Mouse (Mus musculus) CH12.LX (cell line): ENCODE measurements around the gene Ppp1cc. TPM values are rescaled to one million over a fixed set of nuclear protein-coding genes. Genes with fewer than 3 reads are reported as not detected.
A peak's percentile ranks its signal among the peaks of the same experiment; 100 is the strongest.

ENCODE experiments used
- DNase-seq: peaks from one replicate; pipeline ENCODE4 v3.0.0-alpha.2; 2013; ENCODE audit errors: extremely low read depth
- H3K27ac ChIP-seq: 2 replicates; pipeline ENCODE4 v1.5.1; 2012; ENCODE audit warnings: low read depth, mild to moderate bottlenecking, control low read depth, moderate library complexity; ENCODE audit not compliant: insufficient read depth
- H3K27me3 ChIP-seq: replicated peaks from 2 replicates; pipeline ENCODE3; 2012; ENCODE audit warnings: inconsistent platforms
- H3K36me3 ChIP-seq, 2 experiments: replicated peaks in 1 of 2; 2 replicates each; pipeline versions ENCODE3 to v1.6.1; 2012; ENCODE audit warnings: inconsistent platforms in 1 of 2, low read length in 1 of 2, mild to moderate bottlenecking in 1 of 2, mixed read lengths in 1 of 2, moderate library complexity in 1 of 2; ENCODE audit not compliant: control insufficient read depth in 1 of 2, insufficient read depth in 1 of 2
- H3K4me1 ChIP-seq, 2 experiments: 2 replicates each; pipeline ENCODE4 v1.6.1; 2012; ENCODE audit warnings: inconsistent platforms in 1 of 2, moderate library complexity in 1 of 2; ENCODE audit not compliant: insufficient read depth in 2 of 2, control insufficient read depth in 1 of 2
- H3K4me2 ChIP-seq: 2 replicates; pipeline ENCODE4 v1.6.1; 2012; ENCODE audit warnings: low read depth, mild to moderate bottlenecking, control low read depth; ENCODE audit not compliant: poor library complexity, insufficient read depth, severe bottlenecking
- H3K4me3 ChIP-seq, 3 experiments: fragments of 150-350 bp in 1 of 3; sonication (generic) in 1 of 3; replicated peaks in 1 of 3; 2 replicates each; pipeline versions ENCODE3 to v1.5.1; 2011 to 2012; ENCODE audit warnings: low read depth in 2 of 3, low read length in 2 of 3, mild to moderate bottlenecking in 2 of 3, moderate library complexity in 2 of 3, control low read depth in 1 of 3, improper control_type of control experiment in 1 of 3, inconsistent platforms in 1 of 3, mixed read lengths in 1 of 3; ENCODE audit not compliant: poor library complexity in 1 of 3
- H3K79me2 ChIP-seq: replicated peaks from 2 replicates; pipeline ENCODE4 v1.6.1; 2012; ENCODE audit warnings: mild to moderate bottlenecking, moderate library complexity; ENCODE audit not compliant: control insufficient read depth, poor library complexity, insufficient read depth, severe bottlenecking; ENCODE audit errors: extremely low read depth
- H3K9ac ChIP-seq: 2 replicates; pipeline ENCODE4 v1.6.1; 2012; ENCODE audit warnings: low read depth, mild to moderate bottlenecking, control low read depth, moderate library complexity; ENCODE audit not compliant: insufficient read depth
- H3K9me3 ChIP-seq: replicated peaks from 2 replicates; pipeline ENCODE3; 2012; ENCODE audit warnings: low read length, inconsistent platforms, mixed read lengths
- CHD1 ChIP-seq: IDR thresholded peaks from 2 replicates; pipeline ENCODE4 v1.6.1; 2012; ENCODE audit warnings: low read depth, low read length, improper control_type of control experiment, inconsistent platforms
- ELF1 ChIP-seq: IDR thresholded peaks from 2 replicates; pipeline ENCODE4 v1.6.1; 2014; ENCODE audit warnings: low read depth, mild to moderate bottlenecking, inconsistent platforms, low read length, improper control_type of control experiment
- ETS1 ChIP-seq: conservative IDR thresholded peaks from 2 replicates; pipeline ENCODE4 v1.6.1; 2012; ENCODE audit warnings: low read depth, mild to moderate bottlenecking, inconsistent platforms, low read length, improper control_type of control experiment, moderate library complexity
- GABPA ChIP-seq: IDR thresholded peaks from 2 replicates; pipeline ENCODE4 v1.6.1; 2012; ENCODE audit warnings: low read depth, low read length, improper control_type of control experiment, inconsistent platforms; ENCODE audit not compliant: insufficient replicate concordance
- JUN ChIP-seq: IDR thresholded peaks from 2 replicates; pipeline ENCODE4 v1.6.1; 2011; ENCODE audit warnings: low read depth, mild to moderate bottlenecking, low read length, improper control_type of control experiment, moderate library complexity; ENCODE audit not compliant: insufficient read depth
- JUND ChIP-seq: conservative IDR thresholded peaks from 2 replicates; pipeline ENCODE4 v1.6.1; 2011; ENCODE audit warnings: low read depth, low read length, improper control_type of control experiment
- MXI1 ChIP-seq: IDR thresholded peaks from 2 replicates; pipeline ENCODE4 v1.6.1; 2011; ENCODE audit warnings: mild to moderate bottlenecking, low read depth, low read length, improper control_type of control experiment
- NRF1 ChIP-seq: IDR thresholded peaks from 2 replicates; pipeline ENCODE4 v1.6.1; 2014; ENCODE audit warnings: low read depth, mild to moderate bottlenecking, inconsistent platforms, low read length, improper control_type of control experiment, moderate library complexity
- PAX5 ChIP-seq: IDR thresholded peaks from 2 replicates; pipeline ENCODE4 v1.6.1; 2012; ENCODE audit warnings: low read length, inconsistent platforms, mixed read lengths
- RCOR1 ChIP-seq: conservative IDR thresholded peaks from 2 replicates; pipeline ENCODE4 v1.6.1; 2012; ENCODE audit warnings: low read depth, mild to moderate bottlenecking, inconsistent platforms, low read length, improper control_type of control experiment
- SIN3A ChIP-seq: IDR thresholded peaks from 2 replicates; pipeline ENCODE4 v1.6.1; 2012; ENCODE audit warnings: low read length, improper control_type of control experiment, inconsistent platforms
- SMC3 ChIP-seq: IDR thresholded peaks from 2 replicates; pipeline ENCODE4 v1.6.1; 2011; ENCODE audit warnings: low read depth, low read length, improper control_type of control experiment
- ZNF384 ChIP-seq: IDR thresholded peaks from 2 replicates; pipeline ENCODE4 v1.6.1; 2012; ENCODE audit warnings: low read depth, low read length, improper control_type of control experiment, inconsistent platforms
- dilution Hi-C: fragments of 300-500 bp; cut with MboI; formaldehyde crosslinking; loops from 2 replicates; pipeline ENCODE4 v1.14.3; 2020; ENCODE audit warnings: low sequenced_read_pairs; ENCODE audit not compliant: extremely low pct_unique_long_range_greater_than_20kb, extremely low pct_ligation_motif_present
- in situ Hi-C: fragments of 300-500 bp; cut with MboI; formaldehyde crosslinking; loops from 3 replicates; pipeline ENCODE4 v1.14.3; 2019; ENCODE audit warnings: low sequenced_read_pairs, low pct_ligation_motif_present, low pct_unique_long_range_greater_than_20kb, mixed read lengths
- polyA plus RNA-seq: library from polyadenylated mRNA; unstranded; fragments of >175 nt; gene quantifications from 2 replicates; pipeline ENCODE4 v1.2.1, GENCODE M21; 2012; ENCODE audit warnings: low read depth; ENCODE audit not compliant: insufficient read length
- total RNA-seq, 2 experiments: library from RNA; depleted of rRNA; stranded (reverse); fragments of 300-350 nt in 1 of 2; fragments of >200 nt in 1 of 2; gene quantifications; 2 replicates each; pipeline ENCODE4 v1.2.3; 2012 to 2014

Gene Ppp1cc
- total and polyA plus RNA-seq, 3 experiments, result 191 to 406 (median 358) TPM

- H3K4me1 ChIP-seq, result peaks cover 17 to 56% of the 10 kb centered on the region in 2 experiments
- peak overlapping the region; percentile 63 for H3K4me2 ChIP-seq
- peaks cover 55% of the 10 kb centered on the region for H3K79me2 ChIP-seq
- no peaks in the 10 kb centered on the region for H3K9me3 ChIP-seq
- H3K9ac ChIP-seq, result peak overlapping the region; percentile 99
- DNase-seq, result no peak
- peaks cover 28 to 41% of the 10 kb centered on the region in 2 experiments for H3K36me3 ChIP-seq
- dilution Hi-C loops (no loop called here), in situ Hi-C loops (no loop called here)
- peak; percentile 24; the same call in 1 of the 2 replicates for TF ChIP-seq SIN3A
- no peak for TF ChIP-seq CHD1
- peak overlapping the region; percentile 51 for H3K27ac ChIP-seq
- H3K4me3 ChIP-seq, result peak overlapping the region; percentile 94 to 100 (median 99)
- peaks cover 4% of the 10 kb centered on the region for H3K27me3 ChIP-seq
Observed at GRCm38 (mm10) chr5:122158557-122159515, 758 bp downstream of the Ppp1cc start.

GRCm38 (mm10) chr5:122163194-122163593 is 5.1 kb downstream of the Ppp1cc start:
- H3K4me3 ChIP-seq, result no peak overlapping the region
- no peak overlapping the region for H3K27ac ChIP-seq
- DNase-seq, result no peak
- in situ Hi-C loops, result no loop called here
- no peaks in the 10 kb centered on the region for H3K27me3 ChIP-seq
- H3K4me2 ChIP-seq, result no peak overlapping the region
- H3K4me1 ChIP-seq, result peaks cover 17 to 50% of the 10 kb centered on the region in 2 experiments
- TF ChIP-seq ELF1 (no peak), ZNF384 (no peak), GABPA (no peak), PAX5 (no peak), MXI1 (no peak), ETS1 (no peak), RCOR1 (no peak), JUND (no peak), JUN (no peak), NRF1 (no peak), SMC3 (no peak)
- TF ChIP-seq, all 38 proteins: peak for 0
- Histone ChIP-seq H3K36me3 (peaks cover 62 to 85% of the 10 kb centered on the region in 2 experiments), H3K79me2 (peaks cover 95% of the 10 kb centered on the region), H3K9me3 (no peaks in the 10 kb centered on the region), H3K9ac (no peak overlapping the region; the same call in 1 of the 2 replicates)
- dilution Hi-C loops, result no loop called here
